Mouse (Mus musculus) lung, embryonic 16.5 days (tissue): ENCODE measurements at regions not wholly inside any gene's neighbourhood (a gene's known extent, or its start where the extent isn't known, plus 50 kb on each side); places are given as distances from the start of the nearest gene placed in this dataset.
A peak's percentile ranks its signal among the peaks of the same experiment; 100 is the strongest.

Experiments
- ATAC-seq: fragments of 200-750 bp; cut with Nextera tagmentation; 2 replicates; pipeline ENCODE4 v1.8.0; 2017; ENCODE audit warnings: low read depth, mild to moderate bottlenecking, moderate library complexity
- H3K27ac ChIP-seq: fragments of 300-500 bp; sonication (generic); 2 replicates; pipeline ENCODE4 v1.5.1; 2014; ENCODE audit warnings: mild to moderate bottlenecking, control low read depth, low read length
- H3K27me3 ChIP-seq: fragments of 300-500 bp; sonication (generic); 2 replicates; pipeline ENCODE4 v1.6.1; 2014; ENCODE audit warnings: low read depth, low read length, mixed read lengths; ENCODE audit not compliant: control insufficient read depth, insufficient read depth
- H3K36me3 ChIP-seq: fragments of 300-500 bp; sonication (generic); 2 replicates; pipeline ENCODE4 v1.6.1; 2014; ENCODE audit warnings: low read length; ENCODE audit not compliant: control insufficient read depth, insufficient read depth
- H3K4me1 ChIP-seq: fragments of 300-500 bp; sonication (generic); replicated peaks from 2 replicates; pipeline ENCODE4 v1.6.1; 2014; ENCODE audit warnings: low read length, mixed read lengths; ENCODE audit not compliant: control insufficient read depth, insufficient read depth
- H3K4me2 ChIP-seq: fragments of 300-500 bp; sonication (generic); 2 replicates; pipeline ENCODE4 v1.6.1; 2014; ENCODE audit warnings: low read depth, low read length, control low read depth
- H3K4me3 ChIP-seq: fragments of 300-500 bp; sonication (generic); 2 replicates; pipeline ENCODE4 v1.5.1; 2014; ENCODE audit warnings: mild to moderate bottlenecking, low read length, control low read depth
- H3K9ac ChIP-seq: fragments of 300-500 bp; sonication (generic); 2 replicates; pipeline ENCODE4 v1.6.1; 2014; ENCODE audit warnings: low read length, control low read depth
- H3K9me3 ChIP-seq: fragments of 300-500 bp; sonication (generic); 2 replicates; pipeline ENCODE4 v1.6.1; 2016; ENCODE audit warnings: low read length; ENCODE audit not compliant: control insufficient read depth
- WGBS: fragments of 180-500 bp; shearing (Covaris S2); extraction: QIAGEN DNeasy Blood & Tissue Kit; methylation state at CpG from one replicate; pipeline ENCODE4 v1.1.7; 2014; 5-methylcytosine and 5-hydroxymethylcytosine counted together

- Histone ChIP-seq H3K9me3 (no peaks in the 10 kb centered on the region), H3K27me3 (no peaks in the 10 kb centered on the region), H3K4me2 (no peak overlapping the region), H3K4me1 (no peaks in the 10 kb centered on the region), H3K4me3 (no peak overlapping the region), H3K36me3 (no peaks in the 10 kb centered on the region), H3K9ac (no peak overlapping the region), H3K27ac (no peak overlapping the region)
- ATAC-seq = no peak
- 51% methylated on average over 5 of the region's 5 CpGs for whole genome bisulfite sequencing
Measured at GRCm38 (mm10) chr14:98891252-98891947, 102.7 kb downstream of the Rpl36a-ps1 start.

- H3K4me2 ChIP-seq = no peak overlapping the region
- no peaks in the 10 kb centered on the region for H3K9me3 ChIP-seq
- ATAC-seq = peak; percentile 60; the same call in 1 of the 2 replicates
- no peak overlapping the region for H3K4me3 ChIP-seq
- H3K27me3 ChIP-seq = no peaks in the 10 kb centered on the region
- H3K4me1 ChIP-seq = no peaks in the 10 kb centered on the region
- no peaks in the 10 kb centered on the region for H3K36me3 ChIP-seq
- WGBS = 62% methylated on average over 2 of the region's 2 CpGs
- no peak overlapping the region for H3K27ac ChIP-seq
- no peak overlapping the region for H3K9ac ChIP-seq
Measured at GRCm38 (mm10) chr14:98887588-98887987, 106.5 kb downstream of the Rpl36a-ps1 start.

DNA sequence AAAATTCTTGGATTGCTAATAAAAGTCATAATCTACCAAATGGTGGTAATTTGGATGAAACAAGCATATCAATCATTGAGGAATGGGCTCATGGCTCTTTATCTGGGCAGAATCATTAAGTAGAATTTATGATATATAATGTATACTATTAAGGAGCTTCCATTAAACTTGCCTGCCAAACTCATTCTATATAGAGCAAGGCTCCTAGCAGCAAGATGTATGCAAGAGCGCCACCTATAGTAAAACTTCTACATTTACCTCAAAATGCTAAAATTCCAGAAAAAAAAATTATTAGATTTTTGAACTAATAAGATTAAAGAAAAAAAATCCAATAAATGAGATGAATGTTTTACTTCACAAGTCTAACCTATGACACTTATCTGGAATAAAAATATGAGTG is 107.1 kb downstream of the Rpl36a-ps1 start:
- Histone ChIP-seq H3K4me1 (no peaks in the 10 kb centered on the region), H3K36me3 (no peaks in the 10 kb centered on the region), H3K4me2 (no peak overlapping the region), H3K27me3 (no peaks in the 10 kb centered on the region), H3K9me3 (no peaks in the 10 kb centered on the region), H3K4me3 (no peak overlapping the region), H3K27ac (no peak overlapping the region), H3K9ac (no peak overlapping the region)
- 4% methylated on average over 1 of the region's 1 CpGs for WGBS
- no peak for ATAC-seq

- Histone ChIP-seq H3K36me3 (no peaks in the 10 kb centered on the region), H3K9me3 (no peaks in the 10 kb centered on the region), H3K4me1 (no peaks in the 10 kb centered on the region), H3K9ac (no peak overlapping the region), H3K4me3 (no peak overlapping the region), H3K4me2 (no peak overlapping the region), H3K27me3 (no peaks in the 10 kb centered on the region), H3K27ac (no peak overlapping the region)
- 68% methylated on average over 10 of the region's 10 CpGs for WGBS
- no peak for ATAC-seq
Measured at GRCm38 (mm10) chr14:98882586-98882985, 111.5 kb downstream of the Rpl36a-ps1 start.

- no peaks in the 10 kb centered on the region for H3K36me3 ChIP-seq
- no peaks in the 10 kb centered on the region for H3K27me3 ChIP-seq
- H3K9ac ChIP-seq = no peak overlapping the region
- WGBS = 64% methylated on average over 3 of the region's 3 CpGs
- H3K4me1 ChIP-seq = no peaks in the 10 kb centered on the region
- H3K4me3 ChIP-seq = no peak overlapping the region
- no peak overlapping the region for H3K4me2 ChIP-seq
- no peak for ATAC-seq
- H3K9me3 ChIP-seq = no peaks in the 10 kb centered on the region
- H3K27ac ChIP-seq = no peak overlapping the region
Measured at GRCm38 (mm10) chr14:98877956-98878355, 116.2 kb downstream of the Rpl36a-ps1 start.

GRCm38 (mm10) chr14:98873446-98873845 is 120.7 kb downstream of the Rpl36a-ps1 start:
- Histone ChIP-seq H3K36me3 (no peaks in the 10 kb centered on the region), H3K9me3 (no peaks in the 10 kb centered on the region), H3K27me3 (no peaks in the 10 kb centered on the region), H3K9ac (no peak overlapping the region), H3K4me1 (no peaks in the 10 kb centered on the region), H3K27ac (no peak overlapping the region), H3K4me2 (no peak overlapping the region), H3K4me3 (no peak overlapping the region)
- no peak for ATAC-seq
- WGBS = 45% methylated on average over 9 of the region's 9 CpGs

- H3K36me3 ChIP-seq = no peaks in the 10 kb centered on the region
- ATAC-seq = no peak
- H3K4me2 ChIP-seq = no peak overlapping the region
- H3K27me3 ChIP-seq = no peaks in the 10 kb centered on the region
- H3K27ac ChIP-seq = no peak overlapping the region
- WGBS = 52% methylated on average over 6 of the region's 6 CpGs
- no peaks in the 10 kb centered on the region for H3K9me3 ChIP-seq
- H3K4me1 ChIP-seq = no peaks in the 10 kb centered on the region
- no peak overlapping the region for H3K4me3 ChIP-seq
- H3K9ac ChIP-seq = no peak overlapping the region
Measured at GRCm38 (mm10) chr14:98869888-98870287, 124.2 kb downstream of the Rpl36a-ps1 start.

DNA sequence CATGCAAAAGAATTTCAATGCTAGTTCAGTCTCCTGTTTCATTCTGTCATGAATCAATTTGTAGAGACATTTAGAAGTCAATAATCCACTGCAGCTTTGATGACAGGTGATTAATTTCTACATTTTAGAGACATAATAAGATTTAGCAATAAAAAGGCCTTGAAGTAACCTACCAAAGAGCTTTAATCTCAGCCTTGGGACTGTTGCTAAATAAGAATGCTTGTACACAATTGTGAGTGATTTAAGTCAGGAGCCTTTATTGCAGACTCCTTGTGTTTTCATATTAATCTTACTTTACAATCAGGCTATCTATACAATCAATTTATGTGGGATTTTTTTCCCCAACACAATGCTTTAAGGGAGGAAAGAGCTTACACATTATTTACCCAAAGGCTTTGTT is 127.2 kb downstream of the Rpl36a-ps1 start:
- no peak overlapping the region for H3K9ac ChIP-seq
- no peaks in the 10 kb centered on the region for H3K27me3 ChIP-seq
- ATAC-seq = no peak
- H3K4me3 ChIP-seq = no peak overlapping the region
- H3K4me1 ChIP-seq = no peaks in the 10 kb centered on the region
- H3K27ac ChIP-seq = no peak overlapping the region
- H3K4me2 ChIP-seq = no peak overlapping the region
- no peaks in the 10 kb centered on the region for H3K36me3 ChIP-seq
- H3K9me3 ChIP-seq = no peaks in the 10 kb centered on the region

DNA sequence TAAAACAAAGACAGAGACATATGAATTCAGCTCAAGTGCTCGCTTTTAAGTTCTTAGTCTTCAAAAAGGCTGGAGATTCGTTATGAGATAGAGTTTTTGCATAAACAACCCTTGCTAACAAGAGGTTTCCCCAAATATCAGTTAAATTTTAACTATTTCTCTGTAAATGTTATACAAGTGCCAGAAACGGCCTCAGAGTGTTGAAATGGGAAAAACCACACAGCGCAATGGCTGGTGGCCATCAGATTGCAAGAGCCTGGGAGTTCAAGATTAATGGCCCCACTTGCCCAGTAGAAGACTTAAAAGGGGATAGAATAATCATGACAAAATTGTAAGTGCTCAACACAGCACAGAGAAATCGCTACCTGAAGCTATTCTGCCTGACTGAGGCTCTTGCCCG is 130.1 kb downstream of the Rpl36a-ps1 start:
- 51% methylated on average over 6 of the region's 6 CpGs for WGBS
- peak overlapping the region; percentile 36; the same call in 1 of the 2 replicates for H3K4me2 ChIP-seq
- no peak overlapping the region for H3K27ac ChIP-seq
- no peaks in the 10 kb centered on the region for H3K36me3 ChIP-seq
- no peaks in the 10 kb centered on the region for H3K4me1 ChIP-seq
- H3K27me3 ChIP-seq = no peaks in the 10 kb centered on the region
- no peak overlapping the region for H3K9ac ChIP-seq
- ATAC-seq = no peak
- H3K4me3 ChIP-seq = 0 out of 2 replicates have a peak overlapping the region, but pooled peaks have one; percentile 9
- H3K9me3 ChIP-seq = no peaks in the 10 kb centered on the region
